Mouse (Mus musculus) heart, embryonic 11.5 days (tissue): ENCODE results near the gene Ltbp1. TPM values are rescaled to one million over a fixed set of nuclear protein-coding genes. Genes with fewer than 3 reads are reported as not detected.

Source experiments
- ATAC-seq: fragments of 200-750 bp; cut with Nextera tagmentation; replicated peaks from 2 replicates; pipeline ENCODE4 v1.8.0; 2017; ENCODE audit warnings: moderate library complexity; ENCODE audit not compliant: insufficient number of reproducible peaks, low FRiP score, low TSS enrichment
- H3K27ac ChIP-seq: fragments of 300-500 bp; sonication (generic); 2 replicates; pipeline ENCODE4 v1.5.1; 2014; ENCODE audit warnings: mild to moderate bottlenecking, low read depth, low read length
- H3K27me3 ChIP-seq: fragments of 300-500 bp; sonication (generic); 2 replicates; pipeline ENCODE4 v1.6.1; 2014; ENCODE audit warnings: mild to moderate bottlenecking, low read length, mixed read lengths; ENCODE audit not compliant: control insufficient read depth, insufficient read depth
- H3K36me3 ChIP-seq: fragments of 300-500 bp; sonication (generic); 2 replicates; pipeline ENCODE4 v1.6.1; 2014; ENCODE audit warnings: mild to moderate bottlenecking, low read length, moderate library complexity, mixed read lengths; ENCODE audit not compliant: control insufficient read depth, insufficient read depth
- H3K4me1 ChIP-seq: fragments of 300-500 bp; sonication (generic); 2 replicates; pipeline ENCODE4 v1.6.1; 2014; ENCODE audit warnings: low read length; ENCODE audit not compliant: control insufficient read depth, insufficient read depth
- H3K4me2 ChIP-seq: fragments of 300-500 bp; sonication (generic); 2 replicates; pipeline ENCODE4 v1.6.1; 2014; ENCODE audit warnings: mild to moderate bottlenecking, moderate library complexity
- H3K4me3 ChIP-seq: fragments of 300-500 bp; sonication (generic); 2 replicates; pipeline ENCODE4 v1.5.1; 2014; ENCODE audit warnings: low read depth, low read length
- H3K9ac ChIP-seq: fragments of 300-500 bp; sonication (generic); 2 replicates; pipeline ENCODE4 v1.6.1; 2014; ENCODE audit warnings: mild to moderate bottlenecking, low read depth, low read length, moderate library complexity
- H3K9me3 ChIP-seq: fragments of 300-500 bp; sonication (generic); replicated peaks from 2 replicates; pipeline ENCODE4 v1.6.1; 2016; ENCODE audit warnings: low read length; ENCODE audit not compliant: control insufficient read depth
- WGBS: fragments of 180-500 bp; shearing (Covaris S2); extraction: QIAGEN DNeasy Blood & Tissue Kit; methylation state at CpG from one replicate; pipeline ENCODE4 v1.1.7; 2014; ENCODE audit not compliant: insufficient replicate concordance; 5-methylcytosine and 5-hydroxymethylcytosine counted together
- polyA plus RNA-seq: library from polyadenylated mRNA; unstranded; fragments of >200 nt; fragmentation: Nextera tagmentation; extraction: Ambion mirVana; gene quantifications from 2 replicates; pipeline ENCODE4 v1.2.1, GENCODE M21; 2014

Gene Ltbp1
- polyA plus RNA-seq, 1 experiment from 2014 or later = 45.4 TPM

GRCm38 (mm10) chr17:75013868-75014267 is 8.5 kb downstream of the Ltbp1 start:
- Histone ChIP-seq H3K9me3 (no peaks in the 10 kb centered on the region), H3K36me3 (peaks cover 2% of the 10 kb centered on the region; the same call in 1 of the 2 replicates), H3K27me3 (no peaks in the 10 kb centered on the region), H3K27ac (no peak overlapping the region), H3K4me1 (peaks cover 15% of the 10 kb centered on the region), H3K4me3 (no peak overlapping the region), H3K4me2 (no peak overlapping the region), H3K9ac (no peak overlapping the region)
- no peak for ATAC-seq
- WGBS = 56% methylated on average over 10 of the region's 10 CpGs

GRCm38 (mm10) chr17:75014601-75015356 is 9.4 kb downstream of the Ltbp1 start:
- no peak overlapping the region for H3K9ac ChIP-seq
- H3K4me3 ChIP-seq = no peak overlapping the region
- peaks cover 2% of the 10 kb centered on the region; the same call in 1 of the 2 replicates for H3K36me3 ChIP-seq
- no peaks in the 10 kb centered on the region for H3K9me3 ChIP-seq
- 58% methylated on average over 24 of the region's 24 CpGs for WGBS
- no peak overlapping the region for H3K4me2 ChIP-seq
- no peak for ATAC-seq
- H3K27me3 ChIP-seq = no peaks in the 10 kb centered on the region
- no peak overlapping the region for H3K27ac ChIP-seq
- H3K4me1 ChIP-seq = peaks cover 12% of the 10 kb centered on the region

- 70% methylated on average over 6 of the region's 6 CpGs for WGBS
- H3K27ac ChIP-seq = no peak overlapping the region
- H3K27me3 ChIP-seq = no peaks in the 10 kb centered on the region
- H3K36me3 ChIP-seq = peaks cover 2% of the 10 kb centered on the region; the same call in 1 of the 2 replicates
- H3K4me1 ChIP-seq = peaks cover 12% of the 10 kb centered on the region
- ATAC-seq = no peak
- no peaks in the 10 kb centered on the region for H3K9me3 ChIP-seq
- H3K4me2 ChIP-seq = no peak overlapping the region
- H3K9ac ChIP-seq = no peak overlapping the region
- H3K4me3 ChIP-seq = no peak overlapping the region
Measured at GRCm38 (mm10) chr17:75015546-75015945, 10.2 kb downstream of the Ltbp1 start.

GRCm38 (mm10) chr17:75017423-75017822 is 12.1 kb downstream of the Ltbp1 start:
- H3K27me3 ChIP-seq = no peaks in the 10 kb centered on the region
- no peak overlapping the region for H3K4me2 ChIP-seq
- H3K4me1 ChIP-seq = peaks cover 12% of the 10 kb centered on the region
- WGBS = 75% methylated on average over 7 of the region's 7 CpGs
- H3K27ac ChIP-seq = no peak overlapping the region
- H3K9me3 ChIP-seq = no peaks in the 10 kb centered on the region
- no peak overlapping the region for H3K4me3 ChIP-seq
- no peak; the same call in 1 of the 2 replicates for ATAC-seq
- no peak overlapping the region for H3K9ac ChIP-seq
- H3K36me3 ChIP-seq = no peaks in the 10 kb centered on the region; the same call in 1 of the 2 replicates

- Histone ChIP-seq H3K36me3 (no peaks in the 10 kb centered on the region; the same call in 1 of the 2 replicates), H3K4me2 (no peak overlapping the region), H3K4me3 (no peak overlapping the region), H3K9me3 (no peaks in the 10 kb centered on the region), H3K9ac (no peak overlapping the region), H3K27me3 (no peaks in the 10 kb centered on the region), H3K4me1 (peaks cover 12% of the 10 kb centered on the region), H3K27ac (no peak overlapping the region)
- 79% methylated on average over 5 of the region's 5 CpGs for WGBS
- no peak for ATAC-seq
Measured at GRCm38 (mm10) chr17:75018142-75018541, 12.8 kb downstream of the Ltbp1 start.

- Histone ChIP-seq H3K36me3 (no peaks in the 10 kb centered on the region; the same call in 1 of the 2 replicates), H3K4me1 (peaks cover under 1% of the 10 kb centered on the region; the same call in 1 of the 2 replicates), H3K9me3 (no peaks in the 10 kb centered on the region), H3K27ac (peak overlapping the region; percentile 64; the same call in 1 of the 2 replicates), H3K4me3 (no peak overlapping the region), H3K4me2 (no peak overlapping the region), H3K9ac (no peak overlapping the region), H3K27me3 (no peaks in the 10 kb centered on the region)
- ATAC-seq = no peak
- 55% methylated on average over 7 of the region's 7 CpGs for WGBS
Measured at GRCm38 (mm10) chr17:75020026-75020425, 14.7 kb downstream of the Ltbp1 start.

- Histone ChIP-seq H3K27ac (no peak overlapping the region), H3K9me3 (no peaks in the 10 kb centered on the region), H3K9ac (no peak overlapping the region), H3K4me2 (no peak overlapping the region), H3K4me1 (no peaks in the 10 kb centered on the region; the same call in 1 of the 2 replicates), H3K36me3 (no peaks in the 10 kb centered on the region; the same call in 1 of the 2 replicates), H3K27me3 (no peaks in the 10 kb centered on the region), H3K4me3 (no peak overlapping the region)
- WGBS = 61% methylated on average over 3 of the region's 3 CpGs
- ATAC-seq = no peak
Measured at GRCm38 (mm10) chr17:75020619-75021018, 15.3 kb downstream of the Ltbp1 start.

GRCm38 (mm10) chr17:75027358-75028131 is 22.2 kb downstream of the Ltbp1 start:
- Histone ChIP-seq H3K4me1 (peaks cover 15% of the 10 kb centered on the region), H3K27me3 (no peaks in the 10 kb centered on the region), H3K4me2 (no peak overlapping the region), H3K4me3 (no peak overlapping the region), H3K9ac (no peak overlapping the region), H3K36me3 (no peaks in the 10 kb centered on the region), H3K27ac (no peak overlapping the region), H3K9me3 (no peaks in the 10 kb centered on the region)
- ATAC-seq = no peak
- 77% methylated on average over 12 of the region's 12 CpGs for WGBS
